Mouse (Mus musculus): ENCODE measurements at regions not wholly inside any gene's neighbourhood (a gene's known extent, or its start where the extent isn't known, plus 50 kb on each side); places are given as distances from the start of the nearest gene placed in this dataset.

DNA sequence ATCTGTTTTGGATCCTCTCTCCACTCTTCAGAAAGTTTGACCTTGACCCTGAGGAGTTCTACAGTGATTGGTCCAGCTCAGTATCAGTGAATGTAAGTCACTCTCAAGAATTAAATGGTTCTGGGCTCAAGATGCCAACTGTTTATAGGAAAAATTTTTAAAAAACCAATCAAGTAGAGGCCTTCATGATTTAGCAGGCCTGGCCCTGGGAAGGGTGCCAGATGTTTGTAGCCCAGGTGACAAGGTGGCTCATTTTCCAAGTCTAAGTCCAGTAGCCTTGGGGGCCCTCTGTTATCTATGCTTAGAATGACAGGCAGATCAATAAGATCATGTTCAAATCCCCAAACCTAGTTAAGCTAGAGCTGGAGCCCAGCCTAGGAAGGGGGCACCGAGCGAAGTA is 123.1 kb upstream of the Slit3 start:
- H3K36me3 ChIP-seq (ENCODE audit: insufficient read depth, low read length), result no peaks in the 10 kb centered on the region
- no peak overlapping the region for H3K4me3 ChIP-seq (replicated peaks; ENCODE audit: low read length)
- TF ChIP-seq NANOG (IDR thresholded peaks at IDR 0.05; ENCODE audit: borderline replicate concordance, low read length) (no peak), POU5F1 (IDR thresholded peaks at IDR 0.05; ENCODE audit: borderline replicate concordance, low read length) (no peak), CTCF (conservative IDR thresholded peaks at IDR 0.05; ENCODE audit: low read length) (no peak)
- H3K27me3 ChIP-seq (ENCODE audit: insufficient read depth, low read length), result no peaks in the 10 kb centered on the region
- no peaks in the 10 kb centered on the region for H3K4me1 ChIP-seq (replicated peaks; ENCODE audit: low read depth, low read length)
- H3K9me3 ChIP-seq (ENCODE audit: low read length), result no peaks in the 10 kb centered on the region

DNA sequence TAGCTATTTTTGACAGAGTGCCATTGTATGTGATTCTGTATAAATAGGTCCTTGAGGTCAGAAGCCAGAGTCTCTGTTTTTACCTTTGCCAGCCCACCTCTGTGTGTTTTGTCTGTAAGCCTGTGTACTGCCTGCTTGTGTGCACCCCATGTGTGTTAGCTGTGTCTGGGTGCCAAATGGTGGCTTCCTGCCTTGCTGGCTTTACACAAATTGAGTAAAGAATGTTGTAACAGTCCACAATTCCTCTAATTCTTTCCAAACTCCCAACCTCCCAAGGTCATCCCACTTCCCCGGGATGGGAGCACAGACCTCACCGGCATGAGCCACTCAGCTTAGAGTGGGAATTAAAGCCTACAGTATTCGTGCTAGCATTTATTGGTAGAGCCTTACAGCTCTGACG is 125.5 kb upstream of the Slit3 start:
- TF ChIP-seq NANOG (IDR thresholded peaks at IDR 0.05; ENCODE audit: borderline replicate concordance, low read length) (no peak), CTCF (conservative IDR thresholded peaks at IDR 0.05; ENCODE audit: low read length) (no peak), POU5F1 (IDR thresholded peaks at IDR 0.05; ENCODE audit: borderline replicate concordance, low read length) (no peak)
- H3K4me3 ChIP-seq (replicated peaks; ENCODE audit: low read length), result no peak overlapping the region
- no peaks in the 10 kb centered on the region for H3K27me3 ChIP-seq (ENCODE audit: insufficient read depth, low read length)
- no peaks in the 10 kb centered on the region for H3K36me3 ChIP-seq (ENCODE audit: insufficient read depth, low read length)
- no peaks in the 10 kb centered on the region for H3K4me1 ChIP-seq (replicated peaks; ENCODE audit: low read depth, low read length)
- H3K9me3 ChIP-seq (ENCODE audit: low read length), result no peaks in the 10 kb centered on the region

DNA sequence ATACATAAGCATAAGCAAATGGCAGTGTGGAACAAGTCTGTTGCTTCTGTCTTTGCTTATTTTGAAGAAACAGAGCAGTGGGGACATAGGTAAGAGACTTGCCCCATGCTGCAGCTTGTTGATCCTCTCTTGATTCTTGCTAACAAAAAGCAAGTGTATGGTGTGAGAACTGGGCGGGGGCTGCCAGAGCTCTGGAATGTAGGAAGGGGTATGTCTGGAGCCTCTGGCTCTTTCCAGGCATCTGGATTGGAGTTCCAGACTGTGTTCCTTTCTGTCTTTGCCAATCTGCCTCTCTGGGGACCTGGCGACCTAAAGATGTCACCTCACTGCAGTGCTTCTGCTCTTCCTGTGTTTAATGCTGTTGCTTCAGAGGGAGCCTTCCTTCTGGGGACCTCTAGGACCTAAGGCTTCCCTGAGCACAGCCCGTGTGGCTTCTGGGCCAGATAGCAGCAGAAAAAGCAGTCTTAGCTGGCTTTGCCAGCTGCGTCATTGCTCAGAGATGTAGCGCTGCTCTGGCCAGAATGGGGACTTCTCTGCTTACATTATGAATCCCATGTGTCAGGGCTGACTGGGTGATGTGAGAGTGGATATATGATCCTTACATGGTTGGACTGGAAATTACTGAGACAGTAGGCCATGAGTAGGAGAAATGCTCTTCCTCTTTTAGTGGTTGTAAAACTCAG is 138.1 kb upstream of the Slit3 start:
- Histone ChIP-seq H3K36me3 (ENCODE audit: insufficient read depth, low read length) (no peaks in the 10 kb centered on the region), H3K4me3 (replicated peaks; ENCODE audit: low read length) (no peak overlapping the region), H3K9me3 (ENCODE audit: low read length) (no peaks in the 10 kb centered on the region), H3K27me3 (ENCODE audit: insufficient read depth, low read length) (no peaks in the 10 kb centered on the region), H3K4me1 (replicated peaks; ENCODE audit: low read depth, low read length) (no peaks in the 10 kb centered on the region)
- TF ChIP-seq NANOG (IDR thresholded peaks at IDR 0.05; ENCODE audit: borderline replicate concordance, low read length) (no peak), POU5F1 (IDR thresholded peaks at IDR 0.05; ENCODE audit: borderline replicate concordance, low read length) (no peak), CTCF (conservative IDR thresholded peaks at IDR 0.05; ENCODE audit: low read length) (no peak)

GRCm38 (mm10) chr11:34980210-34980609 is 140.8 kb upstream of the Slit3 start:
- Histone ChIP-seq H3K4me3 (replicated peaks; ENCODE audit: low read length) (no peak overlapping the region), H3K4me1 (replicated peaks; ENCODE audit: low read depth, low read length) (no peaks in the 10 kb centered on the region), H3K36me3 (ENCODE audit: insufficient read depth, low read length) (no peaks in the 10 kb centered on the region), H3K9me3 (ENCODE audit: low read length) (no peaks in the 10 kb centered on the region), H3K27me3 (ENCODE audit: insufficient read depth, low read length) (no peaks in the 10 kb centered on the region)
- TF ChIP-seq CTCF (conservative IDR thresholded peaks at IDR 0.05; ENCODE audit: low read length), result no peak
- no peak for TF ChIP-seq POU5F1 (IDR thresholded peaks at IDR 0.05; ENCODE audit: borderline replicate concordance, low read length)
- TF ChIP-seq NANOG (IDR thresholded peaks at IDR 0.05; ENCODE audit: borderline replicate concordance, low read length), result no peak

GRCm38 (mm10) chr11:34977861-34978260 is 143.2 kb upstream of the Slit3 start:
- H3K36me3 ChIP-seq (ENCODE audit: insufficient read depth, low read length), result no peaks in the 10 kb centered on the region
- no peaks in the 10 kb centered on the region for H3K4me1 ChIP-seq (replicated peaks; ENCODE audit: low read depth, low read length)
- H3K4me3 ChIP-seq (replicated peaks; ENCODE audit: low read length), result no peak overlapping the region
- no peak for TF ChIP-seq POU5F1 (IDR thresholded peaks at IDR 0.05; ENCODE audit: borderline replicate concordance, low read length)
- no peak for TF ChIP-seq NANOG (IDR thresholded peaks at IDR 0.05; ENCODE audit: borderline replicate concordance, low read length)
- TF ChIP-seq CTCF (conservative IDR thresholded peaks at IDR 0.05; ENCODE audit: low read length), result no peak
- no peaks in the 10 kb centered on the region for H3K9me3 ChIP-seq (ENCODE audit: low read length)
- no peaks in the 10 kb centered on the region for H3K27me3 ChIP-seq (ENCODE audit: insufficient read depth, low read length)

- Histone ChIP-seq H3K9me3 (ENCODE audit: low read length) (no peaks in the 10 kb centered on the region), H3K4me3 (replicated peaks; ENCODE audit: low read length) (no peak overlapping the region), H3K27me3 (ENCODE audit: insufficient read depth, low read length) (no peaks in the 10 kb centered on the region), H3K36me3 (ENCODE audit: insufficient read depth, low read length) (no peaks in the 10 kb centered on the region), H3K4me1 (replicated peaks; ENCODE audit: low read depth, low read length) (no peaks in the 10 kb centered on the region)
- TF ChIP-seq POU5F1 (IDR thresholded peaks at IDR 0.05; ENCODE audit: borderline replicate concordance, low read length), result no peak
- no peak for TF ChIP-seq NANOG (IDR thresholded peaks at IDR 0.05; ENCODE audit: borderline replicate concordance, low read length)
- TF ChIP-seq CTCF (conservative IDR thresholded peaks at IDR 0.05; ENCODE audit: low read length), result no peak
These were observed 142.4 kb upstream of the Spdl1 start for GRCm38 (mm10) chr11:34975771-34976302.

- Histone ChIP-seq H3K4me1 (replicated peaks; ENCODE audit: low read depth, low read length) (no peaks in the 10 kb centered on the region), H3K4me3 (replicated peaks; ENCODE audit: low read length) (no peak overlapping the region), H3K9me3 (ENCODE audit: low read length) (no peaks in the 10 kb centered on the region), H3K36me3 (ENCODE audit: insufficient read depth, low read length) (no peaks in the 10 kb centered on the region), H3K27me3 (ENCODE audit: insufficient read depth, low read length) (no peaks in the 10 kb centered on the region)
- TF ChIP-seq CTCF (conservative IDR thresholded peaks at IDR 0.05; ENCODE audit: low read length), result no peak
- TF ChIP-seq POU5F1 (IDR thresholded peaks at IDR 0.05; ENCODE audit: borderline replicate concordance, low read length), result no peak
- TF ChIP-seq NANOG (IDR thresholded peaks at IDR 0.05; ENCODE audit: borderline replicate concordance, low read length), result no peak
These were observed 140.1 kb upstream of the Spdl1 start for GRCm38 (mm10) chr11:34973467-34973921.

DNA sequence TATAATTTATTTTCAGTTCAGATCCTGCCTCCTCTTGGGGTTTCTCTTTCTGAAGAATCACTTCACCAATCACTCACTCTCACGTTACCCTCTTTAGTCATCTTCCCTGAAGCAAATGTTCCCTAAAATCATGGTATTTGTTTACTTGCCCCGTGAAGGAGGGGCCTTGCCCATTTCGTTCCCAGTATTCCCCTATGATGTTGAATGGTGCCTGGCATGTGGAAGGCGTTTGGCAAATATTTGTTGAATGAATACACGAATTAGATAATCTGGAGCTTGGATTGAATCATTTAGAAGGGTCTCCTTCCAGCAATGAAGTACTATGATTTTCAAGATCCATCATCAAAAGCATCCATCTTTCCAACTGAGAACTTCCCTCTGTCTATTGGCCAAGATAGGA is 139.6 kb upstream of the Spdl1 start:
- Histone ChIP-seq H3K36me3 (ENCODE audit: insufficient read depth, low read length) (no peaks in the 10 kb centered on the region), H3K4me3 (replicated peaks; ENCODE audit: low read length) (no peak overlapping the region), H3K9me3 (ENCODE audit: low read length) (no peaks in the 10 kb centered on the region), H3K4me1 (replicated peaks; ENCODE audit: low read depth, low read length) (no peaks in the 10 kb centered on the region), H3K27me3 (ENCODE audit: insufficient read depth, low read length) (no peaks in the 10 kb centered on the region)
- no peak for TF ChIP-seq POU5F1 (IDR thresholded peaks at IDR 0.05; ENCODE audit: borderline replicate concordance, low read length)
- TF ChIP-seq CTCF (conservative IDR thresholded peaks at IDR 0.05; ENCODE audit: low read length), result no peak
- no peak for TF ChIP-seq NANOG (IDR thresholded peaks at IDR 0.05; ENCODE audit: borderline replicate concordance, low read length)
